Mouse (Mus musculus) heart, postnatal 0 days (tissue): Measurements from ENCODE around the gene Pola2. TPM values are rescaled to one million over a fixed set of nuclear protein-coding genes. Genes with fewer than 3 reads are reported as not detected.
A peak's percentile ranks its signal among the peaks of the same experiment; 100 is the strongest.

ENCODE experiments used
- ATAC-seq: fragments of 200-750 bp; cut with Nextera tagmentation; 2 replicates; pipeline ENCODE4 v1.8.0; 2017; ENCODE audit warnings: low read depth, moderate number of reproducible peaks, moderate library complexity; ENCODE audit not compliant: insufficient read depth
- DNase-seq: peaks from one replicate; pipeline ENCODE4 v3.0.0-alpha.2; 2016; ENCODE audit warnings: low spot score
- H3K27ac ChIP-seq: fragments of 300-500 bp; sonication (generic); 2 replicates; pipeline ENCODE4 v1.5.1; 2014; ENCODE audit warnings: low read depth, mild to moderate bottlenecking
- H3K27me3 ChIP-seq: fragments of 300-500 bp; sonication (generic); 2 replicates; pipeline ENCODE4 v1.6.1; 2014; ENCODE audit warnings: low read length, mixed read lengths; ENCODE audit not compliant: control insufficient read depth, insufficient read depth
- H3K36me3 ChIP-seq: fragments of 300-500 bp; sonication (generic); replicated peaks from 2 replicates; pipeline ENCODE4 v1.6.1; 2014; ENCODE audit warnings: low read length, mixed read lengths; ENCODE audit not compliant: control insufficient read depth, insufficient read depth
- H3K4me1 ChIP-seq: fragments of 300-500 bp; sonication (generic); 2 replicates; pipeline ENCODE4 v1.6.1; 2014; ENCODE audit warnings: antibody characterized with exemption; ENCODE audit not compliant: control insufficient read depth, insufficient read depth
- H3K4me2 ChIP-seq: fragments of 300-500 bp; sonication (generic); 2 replicates; pipeline ENCODE4 v1.6.1; 2014; ENCODE audit warnings: low read depth, mild to moderate bottlenecking, low read length, moderate library complexity
- H3K4me3 ChIP-seq: fragments of 300-500 bp; sonication (generic); 2 replicates; pipeline ENCODE4 v1.5.1; 2014; ENCODE audit warnings: low read depth, low read length
- H3K9ac ChIP-seq: fragments of 300-500 bp; sonication (generic); replicated peaks from 2 replicates; pipeline ENCODE4 v1.6.1; 2014; ENCODE audit warnings: low read depth, low read length, mixed read lengths
- H3K9me3 ChIP-seq: fragments of 300-500 bp; sonication (generic); replicated peaks from 2 replicates; pipeline ENCODE4 v1.6.1; 2016; ENCODE audit warnings: low read length; ENCODE audit not compliant: control insufficient read depth
- CTCF ChIP-seq: IDR thresholded peaks from 2 replicates; pipeline ENCODE4 v1.5.1; 2016; ENCODE audit warnings: antibody characterized with exemption, control low read depth, low read depth
- EP300 ChIP-seq: IDR thresholded peaks from 2 replicates; pipeline ENCODE4 v1.6.1; 2016; ENCODE audit warnings: antibody characterized with exemption, low read depth
- WGBS: fragments of 180-500 bp; shearing (Covaris S2); extraction: QIAGEN DNeasy Blood & Tissue Kit; methylation state at CpG from one replicate; pipeline ENCODE4 v1.1.7; 2014; 5-methylcytosine and 5-hydroxymethylcytosine counted together
- polyA plus RNA-seq: library from polyadenylated mRNA; unstranded; fragments of >200 nt; fragmentation: Nextera tagmentation; extraction: Ambion mirVana; gene quantifications from 2 replicates; pipeline ENCODE4 v1.2.1, GENCODE M21; 2015
- total RNA-seq: library from RNA; depleted of rRNA; stranded (reverse); fragments of >200 nt; gene quantifications from 2 replicates; pipeline ENCODE4 v1.2.3, GENCODE M21; 2014; ENCODE audit warnings: low replicate concordance; rRNA removed

The Pola2 gene
- total and polyA plus RNA-seq, 2 experiments from 2014 or later: 34.1 to 44.7 TPM

DNA sequence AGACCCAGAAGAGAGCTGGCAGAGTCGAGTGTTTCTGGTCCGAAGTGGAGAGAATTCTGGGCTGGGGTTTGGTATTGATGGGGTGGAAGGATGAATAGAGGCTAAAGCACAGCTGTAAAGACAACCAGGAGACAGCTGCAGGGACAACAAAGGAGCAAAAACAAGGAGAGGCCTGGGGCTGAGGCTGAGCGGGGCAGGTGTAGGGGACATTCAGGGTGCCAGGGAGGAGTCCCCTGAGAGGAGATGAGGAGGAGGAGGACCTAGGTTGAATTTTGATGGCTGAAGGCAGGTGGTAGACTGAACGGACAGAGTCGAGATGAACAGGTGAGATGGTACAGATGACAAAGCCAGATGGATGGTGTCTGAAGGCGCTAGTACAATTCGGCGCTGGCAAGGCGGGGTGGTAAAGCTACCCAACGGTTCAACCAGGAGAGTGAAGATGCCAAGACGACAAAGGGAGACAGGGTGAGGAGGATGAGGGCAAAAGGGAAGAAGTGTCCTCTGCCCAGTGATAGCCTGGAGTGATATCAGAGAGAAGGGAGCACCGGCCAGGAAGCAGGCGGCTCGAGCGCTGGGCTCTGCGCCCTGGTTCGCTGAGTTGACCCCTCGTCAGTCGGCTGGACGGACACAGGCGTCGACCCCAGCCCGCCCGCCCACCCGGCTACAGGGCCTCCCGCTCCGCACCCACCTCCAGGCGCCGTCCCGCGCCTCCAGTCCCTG, 70.6 kb downstream of the Pola2 start:
- H3K27me3 ChIP-seq: no peaks in the 10 kb centered on the region
- no peak for TF ChIP-seq EP300
- H3K27ac ChIP-seq: peak overlapping the region; percentile 28; the same call in 1 of the 2 replicates
- H3K36me3 ChIP-seq: peaks cover 14% of the 10 kb centered on the region
- peak overlapping the region; percentile 64 for H3K9ac ChIP-seq
- H3K4me1 ChIP-seq: no peaks in the 10 kb centered on the region
- no peaks in the 10 kb centered on the region for H3K9me3 ChIP-seq
- DNase-seq: no peak
- peak overlapping the region; percentile 60 for H3K4me3 ChIP-seq
- WGBS: 11% methylated on average over 28 of the region's 31 CpGs
- peak overlapping the region; percentile 96 for H3K4me2 ChIP-seq
- ATAC-seq: peak; percentile 17

DNA sequence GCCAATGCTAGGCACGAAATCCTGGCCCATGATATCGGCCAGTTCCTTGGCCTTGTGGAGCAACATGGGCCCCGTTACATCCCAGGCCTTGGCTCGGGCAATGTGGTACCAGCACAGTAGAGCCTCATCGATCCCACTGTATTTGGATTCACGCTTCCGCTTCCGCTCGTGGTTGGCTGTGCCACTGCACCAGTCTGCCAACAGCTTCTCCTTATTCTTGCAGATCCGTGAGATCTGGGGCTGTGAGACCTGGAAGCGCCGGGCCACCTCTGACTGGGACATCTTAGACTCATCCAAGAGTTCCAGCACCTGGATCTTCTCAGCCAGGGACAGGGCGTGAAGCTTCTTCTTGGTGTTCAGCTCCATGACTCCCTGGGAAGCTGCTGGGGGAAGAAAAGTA, 71.3 kb downstream of the Pola2 start:
- H3K4me2 ChIP-seq: no peak overlapping the region
- ATAC-seq: no peak
- no peaks in the 10 kb centered on the region for H3K4me1 ChIP-seq
- TF ChIP-seq EP300 (no peak), CTCF (no peak)
- H3K36me3 ChIP-seq: peaks cover 11% of the 10 kb centered on the region
- DNase-seq: no peak
- no peaks in the 10 kb centered on the region for H3K27me3 ChIP-seq
- no peak overlapping the region for H3K9ac ChIP-seq
- H3K4me3 ChIP-seq: no peak overlapping the region
- 90% methylated on average over 13 of the region's 13 CpGs for WGBS
- no peaks in the 10 kb centered on the region for H3K9me3 ChIP-seq
- H3K27ac ChIP-seq: no peak overlapping the region

DNA sequence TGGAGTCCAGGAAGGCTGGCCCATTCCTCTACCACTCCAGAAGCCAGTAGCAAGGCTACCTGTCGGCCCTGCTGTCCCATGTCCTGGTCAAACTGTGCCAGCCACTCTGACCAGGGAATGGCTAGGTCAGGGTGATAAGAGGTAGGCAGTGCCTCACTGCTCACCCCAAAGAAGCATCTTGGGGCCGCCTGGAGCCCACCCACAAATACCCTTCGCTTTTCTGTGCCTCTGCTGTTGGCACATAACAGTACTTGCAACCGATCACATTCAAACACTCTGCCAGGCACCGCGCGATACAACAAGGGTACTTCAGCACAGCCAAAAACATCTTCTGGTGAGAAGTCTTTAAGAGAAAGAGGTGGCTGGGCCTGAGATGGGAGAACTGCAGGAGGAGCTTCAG, 71.7 kb downstream of the Pola2 start:
- no peaks in the 10 kb centered on the region for H3K27me3 ChIP-seq
- 91% methylated on average over 7 of the region's 7 CpGs for WGBS
- no peak overlapping the region for H3K27ac ChIP-seq

DNA sequence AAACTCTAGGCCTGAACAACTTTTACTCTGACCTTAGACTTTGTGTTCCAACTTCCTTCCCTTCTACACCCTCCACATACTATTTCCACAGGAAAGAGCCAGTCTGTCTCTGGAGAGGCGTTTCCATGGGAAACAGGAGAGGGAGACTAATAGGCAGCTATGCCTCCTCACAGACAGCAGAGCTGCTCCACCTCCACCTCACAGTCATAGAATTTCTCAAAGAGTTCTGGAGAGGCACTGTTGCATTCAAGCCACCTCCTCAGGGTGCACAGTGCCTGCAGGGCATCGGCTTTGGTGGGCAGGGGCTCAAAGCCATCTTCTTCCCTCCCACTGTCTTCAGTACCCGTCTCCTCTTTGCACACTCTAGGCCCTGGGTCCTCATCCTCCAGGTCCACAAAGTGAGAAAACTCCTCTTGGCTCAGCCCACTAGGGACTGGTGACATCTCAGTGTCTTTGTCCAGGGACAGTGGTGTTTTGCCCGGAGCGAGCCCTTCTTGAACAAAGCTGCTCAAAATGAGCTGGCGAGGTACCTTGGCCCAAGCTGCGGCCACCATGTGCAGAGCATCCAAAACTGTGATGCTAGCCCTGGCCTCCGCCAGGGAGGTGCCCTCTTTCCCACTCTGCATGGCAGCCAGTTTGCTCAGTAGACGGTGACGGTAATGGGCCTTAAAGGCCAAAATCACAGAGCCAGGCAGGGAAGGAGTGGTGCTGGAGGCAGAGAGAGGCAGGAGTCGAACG, 72.3 kb downstream of the Pola2 start:
- H3K4me1 ChIP-seq: no peaks in the 10 kb centered on the region
- H3K9me3 ChIP-seq: no peaks in the 10 kb centered on the region
- peaks cover 8% of the 10 kb centered on the region for H3K36me3 ChIP-seq
- peak; percentile 27 for DNase-seq
- H3K4me3 ChIP-seq: no peak overlapping the region
- no peak overlapping the region for H3K4me2 ChIP-seq
- H3K9ac ChIP-seq: no peak overlapping the region
- 0 out of 2 replicates have a peak, but pooled peaks have one; percentile 36 for TF ChIP-seq EP300
- no peak for TF ChIP-seq CTCF
- no peaks in the 10 kb centered on the region for H3K27me3 ChIP-seq
- ATAC-seq: no peak
- 0 out of 2 replicates have a peak overlapping the region, but pooled peaks have one; percentile 22 for H3K27ac ChIP-seq
- 89% methylated on average over 12 of the region's 12 CpGs for WGBS

More for the DNA sequence above, 71.7 kb downstream of the Pola2 start:
- Histone ChIP-seq H3K36me3 (peaks cover 11% of the 10 kb centered on the region), H3K9me3 (no peaks in the 10 kb centered on the region), H3K4me3 (no peak overlapping the region), H3K4me1 (no peaks in the 10 kb centered on the region), H3K9ac (no peak overlapping the region), H3K4me2 (no peak overlapping the region)
- DNase-seq: no peak
- no peak for ATAC-seq
- no peak for TF ChIP-seq CTCF

Other genes starting within 250 kb of the Pola2 start
- gene Ehbp1l1, start 237.9 kb downstream of the Pola2 start, total RNA-seq: 113 and 118 TPM in 2 replicates
- gene Ehbp1l1, start 237.9 kb downstream of the Pola2 start, polyA plus RNA-seq: 86.5 and 111 TPM in 2 replicates
- gene Fam89b, start 234.5 kb downstream of the Pola2 start, total RNA-seq: 118 and 140 TPM in 2 replicates
- gene Fam89b, start 234.5 kb downstream of the Pola2 start, polyA plus RNA-seq: 74.8 and 76.6 TPM in 2 replicates
- gene Ltbp3, start 223.3 kb downstream of the Pola2 start, total RNA-seq: 60.0 and 73.4 TPM in 2 replicates
- 15.4 and 16.3 TPM in 2 replicates for gene Ltbp3, start 223.3 kb downstream of the Pola2 start, polyA plus RNA-seq
- gene Scyl1, start 192.8 kb downstream of the Pola2 start, total RNA-seq: 78.0 and 82.4 TPM in 2 replicates
- gene Scyl1, start 192.8 kb downstream of the Pola2 start, polyA plus RNA-seq: 46.1 and 47.1 TPM in 2 replicates
- 29.1 and 53.8 TPM in 2 replicates for gene Frmd8, start 88.9 kb downstream of the Pola2 start, total RNA-seq
- gene Frmd8, start 88.9 kb downstream of the Pola2 start, polyA plus RNA-seq: 12.8 and 14.9 TPM in 2 replicates
- gene Slc25a45, start 86.4 kb downstream of the Pola2 start, total RNA-seq: 3.1 and 4.8 TPM in 2 replicates
- 2.8 and 2.9 TPM in 2 replicates for gene Slc25a45, start 86.4 kb downstream of the Pola2 start, polyA plus RNA-seq
- gene Tigd3, start 70.1 kb downstream of the Pola2 start, total RNA-seq: 0.81 and 3.3 TPM in 2 replicates
- 0.85 and 0.91 TPM in 2 replicates for gene Tigd3, start 70.1 kb downstream of the Pola2 start, polyA plus RNA-seq
- 57.8 and 91.8 TPM in 2 replicates for gene Dpf2, start 51.2 kb downstream of the Pola2 start, total RNA-seq
- gene Dpf2, start 51.2 kb downstream of the Pola2 start, polyA plus RNA-seq: 60.5 and 61.4 TPM in 2 replicates
- gene Cdc42ep2, start 39.4 kb downstream of the Pola2 start, total RNA-seq: 15.7 and 17.4 TPM in 2 replicates
- 8.8 and 9.5 TPM in 2 replicates for gene Cdc42ep2, start 39.4 kb downstream of the Pola2 start, polyA plus RNA-seq
- not detected in 2 replicates for gene Slc22a20, start 21.9 kb upstream of the Pola2 start, total RNA-seq
- gene Slc22a20, start 21.9 kb upstream of the Pola2 start, polyA plus RNA-seq: not detected in 2 replicates
- gene Capn1, start 51.7 kb upstream of the Pola2 start, total RNA-seq: 18.9 and 19.3 TPM in 2 replicates
- gene Capn1, start 51.7 kb upstream of the Pola2 start, polyA plus RNA-seq: 4.9 and 5.3 TPM in 2 replicates
- 12.0 and 16.0 TPM in 2 replicates for gene Syvn1, start 82.4 kb upstream of the Pola2 start, total RNA-seq
- 9.2 and 10.2 TPM in 2 replicates for gene Syvn1, start 82.4 kb upstream of the Pola2 start, polyA plus RNA-seq
- 18.7 and 37.1 TPM in 2 replicates for gene Mrpl49, start 93.6 kb upstream of the Pola2 start, total RNA-seq
- 49.7 and 53.5 TPM in 2 replicates for gene Mrpl49, start 93.6 kb upstream of the Pola2 start, polyA plus RNA-seq
- gene Fau, start 93.6 kb upstream of the Pola2 start, total RNA-seq: 562 and 833 TPM in 2 replicates
- 484 and 508 TPM in 2 replicates for gene Fau, start 93.6 kb upstream of the Pola2 start, polyA plus RNA-seq
- gene Znhit2, start 97.0 kb upstream of the Pola2 start, total RNA-seq: 46.7 and 58.4 TPM in 2 replicates
- 21.4 and 22.7 TPM in 2 replicates for gene Znhit2, start 97.0 kb upstream of the Pola2 start, polyA plus RNA-seq
- 13.1 and 14.4 TPM in 2 replicates for gene Tm7sf2, start 104.2 kb upstream of the Pola2 start, total RNA-seq
- 3.2 and 3.3 TPM in 2 replicates for gene Tm7sf2, start 104.2 kb upstream of the Pola2 start, polyA plus RNA-seq
- gene Vps51, start 113.0 kb upstream of the Pola2 start, total RNA-seq: 55.2 and 59.7 TPM in 2 replicates
- 32.5 and 35.8 TPM in 2 replicates for gene Vps51, start 113.0 kb upstream of the Pola2 start, polyA plus RNA-seq
- gene Tmem262, start 115.8 kb upstream of the Pola2 start, total RNA-seq: not detected in 2 replicates
- gene Tmem262, start 115.8 kb upstream of the Pola2 start, polyA plus RNA-seq: not detected in 2 replicates
- gene Gm28374, start 118.1 kb upstream of the Pola2 start, total RNA-seq: not detected in 2 replicates
- 0.72 and 0.99 TPM in 2 replicates for gene Gm28374, start 118.1 kb upstream of the Pola2 start, polyA plus RNA-seq
- gene Zfpl1, start 120.8 kb upstream of the Pola2 start, total RNA-seq: 50.8 and 55.5 TPM in 2 replicates
- gene Zfpl1, start 120.8 kb upstream of the Pola2 start, polyA plus RNA-seq: 36.1 and 37.5 TPM in 2 replicates
- gene Cdca5, start 120.8 kb upstream of the Pola2 start, total RNA-seq: 2.2 and 6.8 TPM in 2 replicates
- gene Cdca5, start 120.8 kb upstream of the Pola2 start, polyA plus RNA-seq: 5.7 and 6.4 TPM in 2 replicates
- not detected in 2 replicates for gene AC131692.1, start 130.2 kb upstream of the Pola2 start, total RNA-seq
- not detected in 2 replicates for gene AC131692.1, start 130.2 kb upstream of the Pola2 start, polyA plus RNA-seq
- not detected in 2 replicates for gene Naaladl1, start 141.6 kb upstream of the Pola2 start, total RNA-seq
- 0.07 TPM in 1 of 2 replicates, not detected in the other for gene Naaladl1, start 141.6 kb upstream of the Pola2 start, polyA plus RNA-seq
- 46.5 and 48.8 TPM in 2 replicates for gene Sac3d1, start 154.4 kb upstream of the Pola2 start, total RNA-seq
- gene Sac3d1, start 154.4 kb upstream of the Pola2 start, polyA plus RNA-seq: 25.1 and 25.8 TPM in 2 replicates
- 30.5 and 55.7 TPM in 2 replicates for gene Snx15, start 164.1 kb upstream of the Pola2 start, total RNA-seq
- gene Snx15, start 164.1 kb upstream of the Pola2 start, polyA plus RNA-seq: 17.5 and 18.5 TPM in 2 replicates
- 0.46 TPM in 1 of 2 replicates, not detected in the other for gene Batf2, start 176.8 kb upstream of the Pola2 start, total RNA-seq
- gene Batf2, start 176.8 kb upstream of the Pola2 start, polyA plus RNA-seq: 0.16 and 0.18 TPM in 2 replicates
- 59.2 and 75.1 TPM in 2 replicates for gene Arl2, start 177.3 kb upstream of the Pola2 start, total RNA-seq
- gene Arl2, start 177.3 kb upstream of the Pola2 start, polyA plus RNA-seq: 96.6 and 105 TPM in 2 replicates
- gene Majin, start 220.2 kb upstream of the Pola2 start, total RNA-seq: not detected in 2 replicates
- gene Majin, start 220.2 kb upstream of the Pola2 start, polyA plus RNA-seq: not detected in 2 replicates